Mouse (Mus musculus) urinary bladder, adult 2 months (tissue): Measurements from ENCODE around the gene Tjp2. TPM values are rescaled to one million over a fixed set of nuclear protein-coding genes. Genes with fewer than 3 reads are reported as not detected.

Experiments used
- DNase-seq: peaks from one replicate; pipeline ENCODE4 v3.0.0; 2022; ENCODE audit warnings: low spot score
- polyA plus RNA-seq: library from polyadenylated mRNA; depleted of rRNA; stranded (reverse); fragments of >200 nt; gene quantifications from 2 replicates; pipeline ENCODE4 v1.2.3, GENCODE M21; 2012

Tjp2 gene
- polyA plus RNA-seq, 1 experiment: 32.2 TPM

DNA sequence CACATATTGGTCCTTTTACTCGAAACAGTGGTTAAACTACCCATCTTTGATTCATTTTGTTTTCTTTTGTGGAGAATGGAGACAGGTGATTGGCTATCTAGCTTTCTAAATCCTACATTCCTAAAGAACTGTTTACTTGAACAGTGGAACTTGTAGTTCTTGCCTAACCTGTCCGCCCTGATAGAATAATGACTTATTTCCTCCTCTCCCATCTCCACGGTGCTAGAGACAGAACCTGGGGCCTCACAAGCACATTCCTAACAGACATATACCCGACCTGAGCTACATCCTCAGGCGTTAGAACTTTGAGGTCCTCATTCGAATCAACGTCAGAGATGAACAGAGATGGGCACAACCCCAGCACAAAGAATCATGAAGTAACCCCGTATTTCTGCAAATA lies 44.4 kb downstream of the Tjp2 start:
- DNase-seq: no peak

DNA sequence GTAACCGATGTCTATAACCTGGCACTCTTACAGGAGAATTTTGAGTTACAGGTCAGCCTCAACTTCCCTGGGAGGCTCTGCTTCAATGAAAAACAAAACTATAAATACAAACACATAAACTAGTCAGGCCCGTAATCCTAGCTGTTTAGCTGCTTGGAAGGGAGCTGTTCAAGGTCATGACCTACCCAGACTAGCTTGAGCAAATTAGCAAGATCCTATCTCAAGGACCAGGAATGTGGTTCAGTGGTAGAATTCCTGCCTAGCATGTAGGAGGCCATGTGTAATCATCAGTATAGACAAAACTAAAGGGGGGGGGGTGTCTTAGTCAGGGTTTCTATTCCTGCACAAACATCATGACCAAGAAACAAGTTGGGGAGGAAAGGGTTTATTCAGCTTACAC lies 46.7 kb downstream of the Tjp2 start:
- no peak for DNase-seq

DNA sequence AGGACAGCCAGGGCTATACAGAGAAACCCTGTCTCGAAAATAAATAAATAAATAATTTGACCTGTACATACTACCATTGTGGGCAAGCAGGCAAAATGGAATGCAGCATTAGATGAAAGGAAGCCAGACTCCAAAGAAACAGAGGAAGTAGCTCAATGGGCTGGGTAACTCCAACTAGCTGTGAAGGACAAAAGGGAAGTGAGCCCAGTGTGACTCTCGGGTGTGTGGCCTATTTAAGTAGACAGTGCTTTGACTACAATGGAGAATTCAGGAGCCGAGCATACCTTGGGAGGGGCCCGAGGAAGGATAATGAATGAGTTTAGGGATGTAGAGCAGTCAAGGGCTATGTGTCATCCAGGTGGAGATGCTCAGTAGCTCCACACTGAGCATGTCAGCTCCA lies 48.1 kb downstream of the Tjp2 start:
- no peak for DNase-seq

DNA sequence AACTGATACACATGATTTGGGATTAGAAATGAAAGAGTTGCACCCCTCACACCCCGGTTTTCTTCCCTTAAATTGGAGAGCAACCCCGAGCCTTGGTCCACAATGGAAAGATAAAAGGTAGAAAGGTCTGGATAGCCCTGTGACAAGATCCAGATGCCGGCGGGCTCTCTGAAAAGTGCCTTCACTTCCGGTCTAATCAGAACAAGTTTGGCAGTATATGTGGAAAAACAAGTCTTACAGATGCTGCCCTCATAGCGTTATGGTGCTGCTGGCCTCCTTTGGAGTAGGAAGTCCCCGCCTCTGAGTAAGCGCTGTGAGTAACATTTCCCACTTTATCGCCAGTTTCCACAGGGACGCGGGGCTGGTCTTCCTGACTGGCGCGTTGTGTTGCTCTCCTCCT lies 49.9 kb downstream of the Tjp2 start:
- no peak for DNase-seq

DNA sequence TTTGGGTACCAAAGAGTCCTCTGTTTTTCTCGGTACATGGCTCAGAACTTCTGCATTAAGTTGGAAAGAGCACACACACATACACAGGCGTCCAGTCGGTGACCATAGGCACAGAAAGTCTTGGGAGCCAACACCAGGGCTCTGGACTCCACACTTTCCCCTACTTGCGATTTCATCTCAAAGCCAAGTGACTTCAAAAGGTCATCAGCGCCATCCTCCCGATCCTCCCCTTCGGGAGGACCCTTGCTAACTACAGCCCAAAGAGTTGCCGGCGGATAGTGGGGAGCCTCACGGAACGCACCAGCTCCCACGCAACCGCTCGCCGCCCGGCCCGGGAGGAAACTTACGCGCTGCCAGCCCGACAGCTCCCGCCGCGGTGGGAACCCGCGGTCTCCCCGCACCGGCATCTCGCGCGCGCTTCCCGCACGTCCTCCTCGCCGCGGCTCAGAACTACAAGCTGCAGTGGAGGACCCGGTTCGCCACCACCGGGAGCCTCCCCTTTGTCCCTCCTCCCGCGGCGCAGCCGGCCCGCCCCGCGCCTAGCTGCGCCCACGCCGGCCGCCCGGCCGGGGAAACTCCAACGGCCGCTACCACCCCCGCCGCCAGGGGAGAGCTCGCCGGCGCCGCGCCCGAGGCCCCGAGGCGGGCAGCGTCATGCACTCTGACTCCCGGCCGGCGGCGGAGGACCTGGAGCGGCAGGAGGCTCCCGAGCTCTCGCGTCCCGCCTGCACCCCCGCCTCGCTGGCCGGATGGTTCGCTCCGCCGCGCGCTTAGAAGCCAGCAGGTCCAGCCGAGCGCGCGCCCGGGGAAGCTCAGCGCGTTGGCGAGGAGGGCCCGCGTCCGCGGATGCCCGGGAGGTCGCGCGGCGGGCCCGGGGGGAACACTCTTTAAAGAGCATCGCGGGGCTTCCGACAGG lies 51.0 kb downstream of the Tjp2 start:
- peak; percentile 96 for DNase-seq

DNA sequence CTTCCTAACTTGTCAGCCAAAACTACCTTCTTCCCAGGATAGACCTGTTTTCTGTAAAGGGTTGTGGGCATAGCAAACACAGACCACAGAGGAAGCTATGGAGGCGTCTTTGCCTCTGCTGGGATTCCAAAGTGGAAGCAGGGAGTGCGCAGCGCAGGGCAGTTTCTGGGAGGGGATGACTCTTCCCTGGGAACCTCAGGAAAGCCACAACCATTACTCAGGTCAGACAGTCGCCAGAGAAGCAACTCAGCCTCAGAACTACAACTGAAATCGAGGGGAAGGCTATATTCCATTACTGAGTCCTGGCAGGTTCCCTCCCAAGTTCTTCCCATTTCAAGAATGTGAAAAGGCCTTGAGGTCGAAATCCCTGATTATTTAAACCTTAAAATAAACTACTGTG lies 51.8 kb downstream of the Tjp2 start:
- DNase-seq: no peak

DNA sequence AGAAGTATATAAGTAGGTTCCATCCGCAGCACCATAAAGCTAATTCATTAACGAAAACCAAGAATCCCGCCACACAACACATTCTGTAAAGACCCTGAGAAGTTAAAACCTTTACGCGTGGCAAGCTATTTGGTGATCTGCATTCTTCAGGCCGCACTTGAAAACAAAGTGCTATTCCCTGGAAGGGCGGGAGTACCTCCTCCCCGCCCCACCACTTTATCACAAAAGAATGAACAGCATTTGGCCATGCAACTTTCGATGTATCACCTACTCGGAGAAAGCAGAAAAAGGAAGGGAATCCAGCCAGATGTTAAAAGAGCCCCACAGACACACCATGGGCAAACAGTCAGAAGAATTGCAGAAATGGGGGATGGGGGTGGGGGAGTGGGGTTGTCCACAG lies 56.3 kb downstream of the Tjp2 start:
- DNase-seq: no peak

DNA sequence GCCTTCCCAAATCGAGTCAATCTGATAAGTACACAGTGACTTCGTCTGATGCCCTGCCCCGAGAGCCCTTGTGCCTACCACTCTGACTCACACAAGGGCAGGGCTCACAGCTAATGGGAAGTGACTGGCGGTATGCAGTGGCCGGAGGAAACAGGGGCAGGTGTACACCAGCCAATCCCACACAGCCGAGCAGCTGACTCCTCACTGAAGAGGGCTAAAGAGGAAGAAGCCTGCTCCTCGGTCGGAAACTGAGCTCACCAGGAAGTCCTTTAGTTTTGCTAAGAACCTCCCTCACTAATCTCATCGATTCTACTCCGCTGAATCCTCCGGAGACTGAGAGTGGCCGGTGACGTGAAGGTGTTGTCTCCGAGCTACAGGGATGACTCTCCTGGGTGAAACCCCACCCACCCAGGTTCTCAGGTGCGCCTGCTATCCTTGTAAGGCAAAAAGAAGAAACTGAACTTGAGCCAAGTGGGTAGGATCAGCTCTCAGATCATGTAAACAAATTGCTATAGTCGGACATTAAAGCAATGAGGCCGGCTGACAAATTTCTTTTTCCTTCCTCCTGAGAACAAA lies 58.2 kb downstream of the Tjp2 start:
- DNase-seq: peak; percentile 49

DNA sequence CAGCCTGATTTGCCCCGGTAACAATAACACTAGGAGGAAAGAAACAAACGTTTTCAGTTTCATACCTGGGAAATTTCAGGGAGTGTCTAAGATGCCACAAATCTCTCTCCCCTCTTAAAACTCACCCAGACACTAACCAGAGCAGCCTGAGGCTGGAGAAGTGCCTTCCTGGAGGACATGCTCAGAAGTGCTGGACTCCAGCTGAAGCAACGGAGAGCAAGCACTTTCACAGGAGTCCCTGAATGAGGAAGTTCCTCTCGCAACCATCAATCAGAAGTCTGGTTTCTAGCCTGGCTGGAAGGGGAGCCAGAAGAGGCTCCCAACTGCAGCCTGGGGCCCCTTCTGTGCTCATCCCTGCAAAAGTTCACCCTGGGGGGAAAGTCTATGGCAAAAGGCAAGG lies 60.9 kb downstream of the Tjp2 start:
- no peak for DNase-seq

DNA sequence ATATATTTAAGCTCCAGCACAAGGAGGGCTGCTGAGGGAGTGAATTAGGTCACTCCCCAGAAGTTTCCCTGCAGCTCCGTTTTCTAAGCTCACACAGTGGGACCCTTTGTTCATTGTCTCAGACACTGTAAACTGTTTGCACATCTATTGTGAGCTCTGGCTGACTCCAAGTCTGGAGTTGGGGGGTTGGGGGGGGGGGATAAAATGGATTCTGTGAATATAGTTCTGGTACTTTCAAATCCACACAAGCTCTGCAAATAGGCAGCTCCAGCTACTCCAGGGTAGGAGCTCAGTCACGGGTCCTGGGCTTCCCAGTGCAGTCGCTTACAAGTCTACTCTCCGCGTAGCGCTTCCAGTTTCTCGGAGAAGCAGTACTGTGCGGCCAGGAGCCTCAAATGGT lies 64.4 kb downstream of the Tjp2 start:
- no peak for DNase-seq

DNA sequence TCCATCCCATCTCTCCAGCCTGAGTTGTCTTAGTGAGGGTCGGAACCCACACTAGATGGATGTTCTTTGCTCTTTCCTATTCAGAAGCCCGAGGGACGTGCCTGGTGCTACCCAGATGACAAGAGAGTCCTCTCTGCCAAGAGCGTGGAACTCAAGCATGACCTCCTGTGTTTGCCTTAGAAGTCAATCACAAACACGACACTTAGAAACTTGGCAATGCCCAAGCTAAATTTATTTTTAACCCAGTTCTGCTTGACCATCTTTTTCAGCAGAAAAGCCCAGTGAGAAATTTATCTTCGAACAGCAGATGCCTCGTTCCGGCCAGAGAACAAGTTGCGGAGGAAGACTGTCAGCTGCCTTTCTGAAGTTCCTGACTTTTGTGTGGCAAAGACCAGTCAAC lies 65.1 kb downstream of the Tjp2 start:
- no peak for DNase-seq

DNA sequence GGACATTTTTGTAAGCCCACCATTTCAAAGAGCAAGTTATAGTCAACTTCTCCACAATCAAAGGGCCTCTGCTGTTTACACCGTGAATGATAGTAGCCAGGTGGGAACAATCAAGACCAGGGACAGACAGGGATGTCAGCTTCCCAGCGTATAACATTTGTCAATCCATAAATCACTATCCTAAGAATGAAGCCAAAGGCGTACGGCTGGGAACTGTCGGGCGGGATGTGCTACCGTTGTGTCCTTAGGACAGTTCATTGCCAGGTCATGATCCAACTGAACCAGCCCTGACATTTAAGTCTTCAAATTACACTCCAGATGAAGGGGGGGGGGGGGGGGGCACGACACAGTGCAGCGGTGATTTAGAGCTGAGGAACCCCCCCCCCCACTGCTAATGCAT lies 65.5 kb downstream of the Tjp2 start:
- no peak for DNase-seq

DNA sequence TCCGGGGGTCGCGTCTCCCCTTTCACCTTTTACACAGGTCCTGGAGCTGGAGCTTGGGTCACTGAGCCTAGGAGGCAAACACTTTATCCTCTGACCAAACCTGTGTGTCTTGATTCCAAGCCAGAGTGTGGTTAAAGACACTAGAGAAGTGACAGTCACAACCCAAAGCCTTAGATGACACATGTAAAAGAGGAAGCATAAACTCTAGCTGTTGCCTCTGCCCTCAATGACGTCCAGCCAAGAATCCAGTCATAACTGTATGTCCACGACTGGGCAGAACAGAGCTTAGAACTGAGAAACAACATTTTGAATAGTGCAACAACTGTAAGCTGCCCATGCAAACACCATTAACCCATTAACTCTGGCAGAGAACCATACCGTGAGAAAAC lies 68.8 kb downstream of the Tjp2 start:
- DNase-seq: no peak

DNA sequence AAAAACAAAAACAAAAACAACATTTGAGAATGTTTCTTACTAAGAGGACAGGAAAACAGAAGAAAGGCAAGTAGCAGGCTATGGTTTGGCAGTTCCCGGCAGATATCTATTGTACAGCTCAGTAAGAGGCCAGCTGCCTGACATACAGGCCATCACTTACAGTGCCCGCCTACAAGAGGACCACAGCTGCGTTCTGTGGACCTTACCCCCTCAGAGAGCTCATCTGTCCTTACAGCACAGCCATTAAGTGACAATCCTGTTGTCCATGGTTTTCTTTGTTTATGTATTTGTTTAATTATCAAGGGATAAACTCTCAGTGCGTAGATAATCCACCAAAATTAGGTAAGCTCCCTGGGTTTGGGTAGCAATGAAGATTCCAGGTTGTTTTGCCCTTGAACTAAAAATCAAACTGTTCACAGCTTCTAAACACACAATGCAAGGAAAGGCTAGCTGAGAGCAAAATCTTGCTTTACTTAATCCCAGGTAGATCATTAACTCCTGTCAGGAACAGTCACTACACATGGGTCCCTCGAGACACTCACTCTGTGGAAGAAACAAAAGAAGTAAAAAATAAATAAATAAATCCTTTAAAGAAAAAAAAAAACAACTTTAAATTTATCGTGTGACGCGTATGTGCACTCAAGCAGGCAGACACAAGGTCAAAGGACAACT lies 69.3 kb downstream of the Tjp2 start:
- DNase-seq: no peak

DNA sequence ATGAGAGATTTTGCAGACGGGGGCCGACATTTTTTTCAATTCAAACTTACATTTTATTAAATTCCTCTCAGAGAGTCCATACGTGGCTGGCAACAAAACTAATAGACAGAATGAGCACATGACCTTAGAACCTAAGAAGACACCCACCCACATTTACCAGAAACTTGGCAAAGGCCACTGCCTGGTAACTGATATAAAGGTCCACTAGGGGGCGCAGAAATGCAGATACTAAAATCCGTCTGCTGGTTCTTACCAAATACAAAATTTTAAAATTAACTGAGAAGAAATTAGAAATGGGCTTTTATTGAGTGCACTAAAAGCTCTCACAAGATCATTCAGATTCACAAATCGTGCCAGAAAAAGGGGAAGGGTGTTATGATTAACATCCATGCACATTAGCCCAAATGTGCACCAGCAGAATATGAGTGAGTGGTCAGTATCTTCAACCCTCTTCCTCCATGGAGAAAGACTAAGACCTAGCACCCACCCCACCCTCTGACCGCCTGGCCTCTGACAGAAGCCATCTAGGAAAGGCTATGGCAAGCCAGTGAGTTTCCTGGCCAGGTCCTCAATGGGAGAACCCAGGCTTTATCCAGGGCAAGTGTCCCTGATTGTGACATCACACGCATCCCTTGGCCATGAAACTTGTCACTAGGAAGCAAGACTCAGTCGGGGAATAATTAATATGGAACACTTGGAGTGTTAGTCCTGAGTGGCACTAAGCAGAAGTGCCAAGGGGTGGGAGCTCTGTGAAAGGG lies 71.4 kb downstream of the Tjp2 start:
- no peak for DNase-seq

DNA sequence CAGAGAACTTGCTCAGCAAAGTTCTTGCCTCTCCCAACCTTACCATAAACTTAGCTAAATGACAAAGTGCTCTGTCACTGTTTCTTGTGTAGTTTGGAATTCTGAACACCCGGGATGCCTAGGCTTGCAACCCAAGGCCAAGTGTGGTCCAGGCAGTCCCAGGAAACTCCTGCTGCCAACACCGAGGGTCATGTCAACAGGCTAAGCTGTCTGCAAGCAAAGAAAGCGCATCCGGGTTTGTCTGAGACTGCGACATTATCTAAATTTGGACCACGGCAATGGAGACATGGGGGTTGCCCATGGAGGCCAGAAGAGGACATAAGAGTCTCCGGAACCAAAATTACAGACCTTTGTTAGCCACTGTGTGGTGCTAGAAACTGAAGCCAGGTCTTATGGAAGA lies 80.8 kb downstream of the Tjp2 start:
- DNase-seq: no peak

DNA sequence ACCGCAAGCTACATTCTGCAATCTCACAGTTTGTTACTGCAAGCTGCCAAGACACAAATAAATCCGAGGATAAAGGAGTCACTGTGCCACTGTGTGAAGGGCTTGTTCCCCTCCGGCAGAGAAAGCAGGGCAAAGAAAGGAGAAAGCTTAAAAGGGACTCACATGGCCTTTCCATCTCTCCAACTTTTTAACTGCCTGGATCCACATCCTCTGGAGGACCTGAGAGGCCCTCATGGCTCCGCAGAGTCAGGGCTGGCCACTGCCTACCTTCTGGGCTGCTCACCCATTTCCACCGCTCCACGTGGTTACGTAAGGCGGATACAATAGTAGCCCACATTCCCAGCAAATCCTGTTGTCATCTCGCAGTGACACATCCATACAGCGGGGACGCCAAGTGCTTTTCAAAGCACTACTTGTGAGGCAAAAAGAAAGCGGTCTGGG lies 82.2 kb downstream of the Tjp2 start:
- no peak for DNase-seq

DNA sequence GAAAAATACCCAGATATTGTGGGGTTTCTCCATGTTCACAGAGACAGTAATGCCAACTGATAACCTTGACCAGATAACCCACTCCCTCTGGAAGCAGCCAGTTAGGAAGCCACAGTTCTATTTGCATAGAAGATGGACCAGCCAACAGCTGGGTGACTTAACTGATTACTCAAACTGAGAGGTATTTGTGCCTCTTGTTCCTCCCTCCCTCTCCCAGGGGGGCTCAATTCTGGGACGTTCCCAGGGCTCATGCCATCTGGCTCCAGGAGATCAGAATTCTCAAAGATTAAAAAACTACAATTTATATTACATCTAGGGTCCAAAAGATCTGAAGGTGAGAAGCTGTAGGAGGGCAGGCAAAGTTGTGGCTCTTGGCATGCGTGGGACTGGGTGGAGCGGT lies 84.5 kb downstream of the Tjp2 start:
- no peak for DNase-seq

DNA sequence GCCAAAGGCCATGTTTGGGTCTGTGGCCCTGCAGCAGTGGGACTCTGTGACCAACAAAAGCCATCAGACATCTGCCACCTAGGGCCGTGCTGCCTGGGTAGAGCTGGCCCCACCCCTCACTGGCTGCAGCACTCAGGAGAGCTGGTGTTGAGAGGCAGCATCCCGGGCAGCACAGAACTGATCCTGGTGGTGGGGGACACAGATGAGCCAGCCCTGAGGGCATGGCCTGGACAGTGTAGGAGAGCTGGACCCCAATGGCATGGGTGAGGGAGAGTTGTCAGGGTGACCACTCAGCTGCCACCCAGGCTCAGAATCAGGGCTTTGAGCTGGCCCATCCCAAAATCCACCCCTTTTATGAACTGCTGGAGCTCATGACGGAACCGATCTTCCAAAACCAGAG lies 87.4 kb downstream of the Tjp2 start:
- DNase-seq: no peak

DNA sequence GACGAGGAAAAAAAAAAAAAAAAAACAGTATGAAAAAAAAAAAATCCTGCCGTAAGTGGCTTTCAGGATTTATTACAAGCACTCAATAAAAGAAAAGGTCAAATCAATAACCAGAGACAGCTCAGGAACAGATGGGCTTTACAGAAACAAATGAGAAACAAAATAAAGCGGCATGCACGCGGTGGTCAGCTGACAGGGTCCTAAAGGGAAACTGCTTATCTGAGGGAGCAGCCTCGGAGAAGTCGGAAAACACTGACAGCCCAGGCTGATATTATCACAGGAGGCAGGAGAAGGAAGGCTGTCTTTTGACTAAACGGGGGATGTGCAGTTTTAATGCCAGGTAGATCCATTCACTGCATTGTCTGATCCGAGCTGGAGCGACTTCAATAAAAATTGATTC lies 89.8 kb downstream of the Tjp2 start:
- no peak for DNase-seq

DNA sequence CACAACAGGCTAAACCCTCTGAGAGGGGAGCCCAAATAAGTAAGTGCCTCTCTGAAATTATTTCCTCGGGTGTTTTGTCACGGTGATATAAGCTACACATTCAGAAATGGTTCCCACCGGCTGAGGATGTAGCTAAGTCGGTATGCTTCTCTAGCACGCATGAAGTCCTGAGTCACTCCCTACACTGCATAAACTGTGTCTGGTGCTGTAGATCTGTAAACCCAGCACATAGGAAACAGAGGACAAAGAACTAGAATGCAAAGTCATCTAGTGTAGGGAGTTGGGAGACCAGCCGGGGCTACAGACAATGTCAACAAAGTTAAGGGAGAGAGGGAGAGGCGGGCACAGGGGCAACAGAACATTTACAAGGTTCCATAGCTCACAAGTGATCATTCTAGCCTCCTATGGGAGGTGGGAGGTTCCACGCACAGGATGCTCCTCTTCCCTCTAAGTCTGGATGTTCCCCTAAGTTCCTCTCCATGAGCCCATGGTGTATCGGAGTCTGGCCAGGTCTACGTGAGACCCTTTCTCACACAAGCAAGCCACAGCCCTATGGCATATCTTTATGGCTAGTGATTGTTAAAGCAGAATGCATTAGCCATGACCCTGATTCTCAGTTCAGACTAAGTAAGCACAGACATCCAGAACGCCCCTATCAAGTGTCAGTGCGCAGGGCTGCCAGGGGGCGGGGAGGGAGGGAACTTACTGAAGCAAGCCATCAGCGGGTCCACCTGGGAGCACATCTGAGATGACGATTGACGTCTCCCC lies 90.5 kb downstream of the Tjp2 start:
- DNase-seq: no peak
